Mouse (Mus musculus) embryonic facial prominence, embryonic 11.5 days (tissue): ENCODE results near the gene Per2. TPM values are rescaled to one million over a fixed set of nuclear protein-coding genes. Genes with fewer than 3 reads are reported as not detected.
A peak's percentile ranks its signal among the peaks of the same experiment; 100 is the strongest.

Experiments
- ATAC-seq: fragments of 200-750 bp; cut with Nextera tagmentation; replicated peaks from 2 replicates; pipeline ENCODE4 v1.8.0; 2017; ENCODE audit warnings: low read depth; ENCODE audit not compliant: insufficient number of reproducible peaks, low FRiP score, low TSS enrichment
- DNase-seq: peaks from one replicate; pipeline ENCODE4 v3.0.0-alpha.2; 2015; ENCODE audit warnings: low spot score
- H3K27ac ChIP-seq: fragments of 300-500 bp; sonication (generic); replicated peaks from 2 replicates; pipeline ENCODE4 v1.5.1; 2014; ENCODE audit warnings: mild to moderate bottlenecking, low read depth, low read length, control low read depth
- H3K27me3 ChIP-seq: fragments of 300-500 bp; sonication (generic); 2 replicates; pipeline ENCODE4 v1.6.1; 2014; ENCODE audit warnings: mild to moderate bottlenecking, low read length, moderate library complexity, mixed read lengths; ENCODE audit not compliant: control insufficient read depth, insufficient read depth
- H3K36me3 ChIP-seq: fragments of 300-500 bp; sonication (generic); replicated peaks from 2 replicates; pipeline ENCODE4 v1.6.1; 2014; ENCODE audit warnings: low read depth, mild to moderate bottlenecking, low read length, moderate library complexity, mixed read lengths; ENCODE audit not compliant: control insufficient read depth, insufficient read depth
- H3K4me1 ChIP-seq: fragments of 300-500 bp; sonication (generic); 2 replicates; pipeline ENCODE4 v1.6.1; 2014; ENCODE audit warnings: low read length, mixed read lengths; ENCODE audit not compliant: control insufficient read depth, insufficient read depth
- H3K4me2 ChIP-seq: fragments of 300-500 bp; sonication (generic); 2 replicates; pipeline ENCODE4 v1.6.1; 2014; ENCODE audit warnings: low read depth, mild to moderate bottlenecking, control low read depth, low read length, moderate library complexity
- H3K4me3 ChIP-seq: fragments of 300-500 bp; sonication (generic); 2 replicates; pipeline ENCODE4 v1.5.1; 2014; ENCODE audit warnings: low read depth, low read length, control low read depth
- H3K9ac ChIP-seq: fragments of 300-500 bp; sonication (generic); replicated peaks from 2 replicates; pipeline ENCODE4 v1.6.1; 2014; ENCODE audit warnings: mild to moderate bottlenecking, control low read depth, low read length
- H3K9me3 ChIP-seq: fragments of 300-500 bp; sonication (generic); replicated peaks from 2 replicates; pipeline ENCODE4 v1.6.1; 2016; ENCODE audit warnings: mild to moderate bottlenecking, low read length, inconsistent platforms, mixed read lengths; ENCODE audit not compliant: control insufficient read depth
- WGBS: fragments of 180-500 bp; shearing (Covaris S2); extraction: QIAGEN DNeasy Blood & Tissue Kit; methylation state at CpG from one replicate; pipeline ENCODE4 v1.1.7; 2014; 5-methylcytosine and 5-hydroxymethylcytosine counted together
- polyA plus RNA-seq: library from polyadenylated mRNA; unstranded; fragments of >200 nt; fragmentation: Nextera tagmentation; extraction: Ambion mirVana; gene quantifications from 2 replicates; pipeline ENCODE4 v1.2.1, GENCODE M21; 2014

The Per2 gene
- polyA plus RNA-seq, 1 experiment from 2014 or later, result 0.97 TPM

DNA sequence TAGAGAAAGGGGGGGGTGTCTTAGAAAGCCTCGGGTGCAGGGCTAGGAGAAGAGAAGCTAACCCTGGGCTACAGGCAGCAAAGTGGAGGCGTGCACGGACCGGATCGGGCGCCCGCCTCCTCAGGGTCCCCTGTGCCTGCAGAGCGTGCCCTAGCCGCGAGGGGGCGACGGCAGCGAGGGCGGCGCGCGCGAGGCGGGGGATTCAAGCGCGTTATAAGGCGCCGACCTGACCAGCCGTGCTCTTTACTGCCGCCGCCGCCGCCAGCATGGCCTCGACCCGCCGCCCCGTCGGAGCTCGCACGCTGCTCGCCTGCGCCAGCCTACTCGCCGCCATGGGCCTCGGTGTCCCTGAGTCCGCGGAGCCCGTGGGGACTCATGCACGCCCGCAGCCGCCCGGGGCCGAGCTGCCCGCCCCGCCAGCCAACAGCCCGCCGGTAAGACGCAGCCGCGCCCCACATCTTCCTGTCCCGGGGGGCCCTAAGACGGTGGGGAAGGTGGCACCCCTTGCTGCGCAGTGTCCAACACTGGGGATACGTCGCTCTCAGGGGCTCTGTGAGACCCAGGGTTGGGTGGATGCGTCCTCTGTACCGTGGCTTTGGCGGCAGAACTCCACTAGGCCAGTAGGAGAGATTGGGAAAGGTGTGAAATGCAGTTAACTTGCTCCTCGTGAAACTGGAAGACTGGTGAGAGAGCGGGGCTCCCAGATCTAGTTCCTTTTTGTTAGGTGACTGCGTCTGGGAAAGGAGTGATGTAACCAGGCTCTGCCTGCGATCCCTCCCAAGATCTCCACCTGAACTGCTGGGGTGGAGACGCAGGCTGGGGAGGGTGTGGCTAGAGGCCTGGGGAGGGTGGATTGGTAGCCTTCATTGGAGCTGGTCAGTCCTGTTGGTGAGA, 92.7 kb downstream of the Per2 start, which contains the start of gene Erfe:
TSS of gene Erfe (plus strand) at position 216 of the 894 bp plus-strand sequence.
- WGBS, result under 1% methylated on average over 68 of the region's 68 CpGs
- H3K27me3 ChIP-seq, result peaks cover 9% of the 10 kb centered on the region
- peak within 1 kb of the TSS; percentile 93 for H3K4me2 ChIP-seq
- peak within 1 kb of the TSS; percentile 44 for H3K4me3 ChIP-seq
- peak within 1 kb of the TSS; percentile 74 for H3K9ac ChIP-seq
- H3K9me3 ChIP-seq, result no peaks in the 10 kb centered on the region
- H3K36me3 ChIP-seq, result 0 out of 2 replicates have a peak, but pooled peaks cover 2% of the 10 kb centered on the region
- ATAC-seq, result peak; percentile 63; the same call in 1 of the 2 replicates
- no peak within 1 kb of the TSS for H3K27ac ChIP-seq
- peak; percentile 80 for DNase-seq
- H3K4me1 ChIP-seq, result no peaks in the 10 kb centered on the region; the same call in 1 of the 2 replicates

Other genes with a start within 250 kb of the Per2 start
- gene Ube2f, start 209.0 kb downstream of the Per2 start, polyA plus RNA-seq, result 93.2 and 96.4 TPM in 2 replicates
- 10.9 and 11.7 TPM in 2 replicates for gene Scly, start 161.0 kb downstream of the Per2 start, polyA plus RNA-seq
- gene Espnl, start 137.2 kb downstream of the Per2 start, polyA plus RNA-seq, result 0.06 and 0.14 TPM in 2 replicates
- gene Klhl30, start 108.3 kb downstream of the Per2 start, polyA plus RNA-seq, result 0.40 and 0.55 TPM in 2 replicates
- 1.3 and 2.0 TPM in 2 replicates for gene Erfe, start 92.9 kb downstream of the Per2 start, polyA plus RNA-seq
- gene Ilkap, start 60.5 kb downstream of the Per2 start, polyA plus RNA-seq, result 178 and 193 TPM in 2 replicates
- gene Hes6, start 45.3 kb downstream of the Per2 start, polyA plus RNA-seq, result 112 and 126 TPM in 2 replicates
- 7.2 and 8.4 TPM in 2 replicates for gene Traf3ip1, start 35.3 kb upstream of the Per2 start, polyA plus RNA-seq
- gene Asb1, start 81.2 kb upstream of the Per2 start, polyA plus RNA-seq, result 6.8 and 7.3 TPM in 2 replicates